Mouse (Mus musculus) neural tube, embryonic 12.5 days (tissue): ENCODE measurements around the gene Pde6d. TPM values are rescaled to one million over a fixed set of nuclear protein-coding genes. Genes with fewer than 3 reads are reported as not detected.
A peak's percentile ranks its signal among the peaks of the same experiment; 100 is the strongest.

Source experiments
- ATAC-seq: fragments of 200-750 bp; cut with Nextera tagmentation; 2 replicates; pipeline ENCODE4 v1.8.0; 2017; ENCODE audit warnings: low read depth, mild to moderate bottlenecking, moderate TSS enrichment, moderate library complexity; ENCODE audit not compliant: low FRiP score
- H3K27ac ChIP-seq: fragments of 300-500 bp; sonication (generic); 2 replicates; pipeline ENCODE4 v1.5.1; 2016
- H3K27me3 ChIP-seq: fragments of 300-500 bp; sonication (generic); replicated peaks from 2 replicates; pipeline ENCODE4 v1.6.1; 2016; ENCODE audit warnings: mild to moderate bottlenecking
- H3K36me3 ChIP-seq: fragments of 300-500 bp; sonication (generic); 2 replicates; pipeline ENCODE4 v1.6.1; 2016; ENCODE audit warnings: mild to moderate bottlenecking
- H3K4me1 ChIP-seq: fragments of 300-500 bp; sonication (generic); 2 replicates; pipeline ENCODE4 v1.6.1; 2016
- H3K4me2 ChIP-seq: fragments of 300-500 bp; sonication (generic); replicated peaks from 2 replicates; pipeline ENCODE4 v1.6.1; 2016; ENCODE audit warnings: mild to moderate bottlenecking
- H3K4me3 ChIP-seq: fragments of 300-500 bp; sonication (generic); 2 replicates; pipeline ENCODE4 v1.5.1; 2016
- H3K9ac ChIP-seq: fragments of 300-500 bp; sonication (generic); 2 replicates; pipeline ENCODE4 v1.6.1; 2016; ENCODE audit warnings: mild to moderate bottlenecking
- H3K9me3 ChIP-seq: fragments of 300-500 bp; sonication (generic); 2 replicates; pipeline ENCODE4 v1.6.1; 2016; ENCODE audit warnings: mild to moderate bottlenecking
- WGBS: fragments of 180-500 bp; shearing (Covaris S2); methylation state at CpG from one replicate; pipeline ENCODE4 v1.1.7; 2016; 5-methylcytosine and 5-hydroxymethylcytosine counted together
- polyA plus RNA-seq: library from polyadenylated mRNA; unstranded; fragments of >200 nt; fragmentation: Nextera tagmentation; extraction: Ambion mirVana; gene quantifications from 2 replicates; pipeline ENCODE4 v1.2.1, GENCODE M21; 2016

Gene Pde6d
- 98.8 and 104 TPM in 2 replicates for polyA plus RNA-seq

- under 1% methylated on average over 26 of the region's 26 CpGs for WGBS
- peak within 1 kb of the TSS; percentile 91 for H3K4me3 ChIP-seq
- peak within 1 kb of the TSS; percentile 92 for H3K4me2 ChIP-seq
- no peaks in the 10 kb centered on the region for H3K27me3 ChIP-seq
- H3K27ac ChIP-seq: no peak within 1 kb of the TSS
- peaks cover 11% of the 10 kb centered on the region for H3K4me1 ChIP-seq
- no peaks in the 10 kb centered on the region for H3K36me3 ChIP-seq
- H3K9me3 ChIP-seq: no peaks in the 10 kb centered on the region
- peak within 1 kb of the TSS; percentile 88 for H3K9ac ChIP-seq
- peak; percentile 99 for ATAC-seq
Observed at GRCm38 (mm10) chr1:86582451-86583096, at the start of gene Pde6d, which contains the start of gene Cops7b. Gene Pde6d, minus strand, starts transcription at chr1:86582629. Gene Cops7b, plus strand, starts transcription at chr1:86582904.

- peaks cover 9% of the 10 kb centered on the region for H3K4me1 ChIP-seq
- no peak overlapping the region for H3K4me3 ChIP-seq
- 78% methylated on average over 4 of the region's 4 CpGs for WGBS
- no peaks in the 10 kb centered on the region for H3K36me3 ChIP-seq
- H3K4me2 ChIP-seq: no peak overlapping the region
- H3K9ac ChIP-seq: no peak overlapping the region
- ATAC-seq: no peak
- H3K27ac ChIP-seq: no peak overlapping the region
- H3K27me3 ChIP-seq: no peaks in the 10 kb centered on the region
- no peaks in the 10 kb centered on the region for H3K9me3 ChIP-seq
Observed at GRCm38 (mm10) chr1:86630527-86630926, 48.1 kb upstream of the Pde6d start.

GRCm38 (mm10) chr1:86629936-86630335, 47.5 kb upstream of the Pde6d start:
- Histone ChIP-seq H3K36me3 (no peaks in the 10 kb centered on the region), H3K4me1 (peaks cover 9% of the 10 kb centered on the region), H3K9me3 (no peaks in the 10 kb centered on the region), H3K4me2 (no peak overlapping the region), H3K4me3 (no peak overlapping the region), H3K27ac (no peak overlapping the region), H3K9ac (no peak overlapping the region), H3K27me3 (no peaks in the 10 kb centered on the region)
- WGBS: 68% methylated on average over 4 of the region's 4 CpGs
- no peak for ATAC-seq

GRCm38 (mm10) chr1:86628270-86628669, 45.8 kb upstream of the Pde6d start:
- Histone ChIP-seq H3K4me3 (no peak overlapping the region), H3K4me1 (peaks cover 7% of the 10 kb centered on the region), H3K27ac (no peak overlapping the region), H3K9me3 (no peaks in the 10 kb centered on the region), H3K36me3 (no peaks in the 10 kb centered on the region), H3K4me2 (no peak overlapping the region), H3K9ac (no peak overlapping the region), H3K27me3 (no peaks in the 10 kb centered on the region)
- no peak for ATAC-seq
- 80% methylated on average over 3 of the region's 3 CpGs for WGBS

DNA sequence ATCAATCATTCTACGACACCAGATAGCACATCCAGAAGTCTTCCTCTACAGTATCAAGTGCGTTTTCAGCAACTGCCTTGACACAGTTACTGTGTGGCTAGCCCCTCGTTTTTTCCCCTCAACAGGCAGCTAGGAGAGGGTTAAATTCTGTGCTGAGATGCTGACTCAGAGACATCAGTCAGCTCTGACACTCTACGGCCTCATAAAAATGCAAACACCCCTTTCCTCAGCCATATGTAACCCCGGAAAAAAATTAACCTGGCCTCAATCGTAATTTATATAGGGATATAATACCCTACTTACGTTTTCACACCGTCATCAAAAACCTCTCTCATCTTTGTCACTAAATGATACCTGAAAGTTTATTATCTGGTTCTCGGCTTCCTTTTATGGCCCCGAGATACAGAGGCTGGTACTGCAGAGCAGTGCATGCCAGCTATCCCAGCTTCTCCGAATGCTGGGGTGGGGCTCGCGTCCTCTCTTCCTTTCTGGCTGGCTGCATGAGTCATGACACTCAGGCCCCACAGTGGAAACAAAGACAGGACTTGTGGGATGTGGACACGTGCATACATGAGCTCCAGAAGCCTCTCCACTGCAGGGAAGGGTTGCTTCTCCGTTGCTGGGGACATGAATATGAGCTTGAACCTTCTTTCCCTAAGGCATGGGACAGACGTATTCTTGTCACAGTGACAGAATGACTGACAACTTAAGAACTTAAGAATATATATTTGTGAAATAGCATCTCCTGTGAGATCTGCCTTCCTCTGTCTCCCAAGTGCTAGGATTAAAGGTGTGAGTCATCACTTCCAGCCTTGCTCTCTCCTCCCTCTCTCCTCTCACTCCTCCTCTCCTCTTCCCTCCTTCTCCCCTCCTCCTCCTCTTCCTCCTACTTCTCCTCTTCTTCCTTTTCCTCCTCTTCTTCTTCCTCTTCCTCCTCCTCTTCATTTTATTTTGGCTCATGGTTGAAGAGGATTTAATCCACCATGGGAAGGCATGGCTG, 40.9 kb upstream of the Pde6d start:
- Histone ChIP-seq H3K9me3 (no peaks in the 10 kb centered on the region), H3K4me3 (no peak overlapping the region), H3K4me1 (no peaks in the 10 kb centered on the region), H3K36me3 (no peaks in the 10 kb centered on the region), H3K27ac (no peak overlapping the region), H3K27me3 (no peaks in the 10 kb centered on the region), H3K4me2 (0 out of 2 replicates have a peak overlapping the region, but pooled peaks have one; percentile 6), H3K9ac (no peak overlapping the region)
- WGBS: 39% methylated on average over 16 of the region's 16 CpGs
- ATAC-seq: 0 out of 2 replicates have a peak, but pooled peaks have one; percentile 48

DNA sequence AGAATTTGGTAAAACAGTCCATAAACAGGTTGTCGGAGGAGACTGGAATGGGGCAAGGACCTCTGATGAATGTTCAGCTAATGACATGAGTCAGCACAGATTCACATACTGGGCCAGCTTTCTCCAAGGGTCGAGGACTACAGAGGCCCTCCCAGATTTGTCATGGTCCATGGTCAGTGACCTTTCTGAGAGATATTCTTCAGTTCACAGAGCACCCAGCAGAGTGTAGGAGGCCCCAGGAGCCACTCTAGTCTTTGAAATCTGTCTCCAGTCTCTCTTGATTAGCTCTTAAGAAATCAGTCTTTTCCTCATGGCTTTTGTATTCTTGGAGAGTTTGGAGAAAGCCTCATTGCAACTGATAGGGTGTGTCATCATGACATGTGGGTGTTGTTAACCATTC, 39.9 kb upstream of the Pde6d start:
- WGBS: 69% methylated on average over 2 of the region's 2 CpGs
- H3K4me2 ChIP-seq: no peak overlapping the region
- no peak overlapping the region for H3K27ac ChIP-seq
- no peaks in the 10 kb centered on the region for H3K27me3 ChIP-seq
- H3K9ac ChIP-seq: no peak overlapping the region
- H3K9me3 ChIP-seq: no peaks in the 10 kb centered on the region
- no peak overlapping the region for H3K4me3 ChIP-seq
- H3K36me3 ChIP-seq: no peaks in the 10 kb centered on the region
- no peak for ATAC-seq
- no peaks in the 10 kb centered on the region for H3K4me1 ChIP-seq

DNA sequence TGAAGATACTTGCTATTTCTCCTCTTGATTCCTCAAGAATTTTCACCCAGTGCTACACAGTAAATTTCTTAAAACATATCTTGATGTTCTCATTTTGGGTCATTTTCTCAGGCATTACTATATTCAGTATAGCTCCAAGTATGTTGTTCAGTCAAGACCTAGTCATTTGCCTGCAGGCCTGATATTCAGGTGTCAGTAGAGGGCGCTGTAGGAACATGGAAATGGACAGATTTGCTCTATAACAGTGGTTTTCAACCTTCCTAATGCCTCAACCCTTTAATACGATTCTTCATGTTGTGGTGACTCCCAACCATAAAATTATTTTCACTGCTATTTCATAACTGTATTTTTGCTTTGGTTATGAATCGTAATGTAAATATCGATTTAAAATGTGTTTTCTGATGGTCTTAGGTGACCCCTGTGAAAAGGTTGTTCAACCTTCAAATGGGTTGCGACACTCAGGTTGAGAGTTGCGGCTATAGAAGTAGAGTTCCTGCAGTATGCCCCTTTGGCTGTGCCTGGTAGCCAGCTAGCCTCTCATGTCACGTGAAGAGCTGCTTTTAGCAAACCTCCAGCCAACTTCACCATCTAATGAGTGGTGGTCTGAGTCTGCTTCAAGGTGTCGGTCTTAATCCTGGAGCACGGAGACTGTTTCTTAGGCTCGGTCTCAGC, 36.2 kb upstream of the Pde6d start:
- H3K27me3 ChIP-seq: no peaks in the 10 kb centered on the region
- WGBS: 63% methylated on average over 10 of the region's 10 CpGs
- no peak overlapping the region for H3K27ac ChIP-seq
- H3K36me3 ChIP-seq: no peaks in the 10 kb centered on the region
- H3K4me3 ChIP-seq: no peak overlapping the region
- H3K9ac ChIP-seq: no peak overlapping the region
- no peaks in the 10 kb centered on the region for H3K9me3 ChIP-seq
- H3K4me2 ChIP-seq: no peak overlapping the region
- peak; percentile 63; the same call in 1 of the 2 replicates for ATAC-seq
- no peaks in the 10 kb centered on the region for H3K4me1 ChIP-seq

GRCm38 (mm10) chr1:86614269-86614668, 31.8 kb upstream of the Pde6d start:
- Histone ChIP-seq H3K4me2 (no peak overlapping the region), H3K4me1 (no peaks in the 10 kb centered on the region), H3K36me3 (peaks cover 4% of the 10 kb centered on the region), H3K9ac (no peak overlapping the region), H3K4me3 (no peak overlapping the region), H3K9me3 (no peaks in the 10 kb centered on the region), H3K27me3 (no peaks in the 10 kb centered on the region), H3K27ac (no peak overlapping the region)
- no peak for ATAC-seq

- Histone ChIP-seq H3K27me3 (no peaks in the 10 kb centered on the region), H3K4me3 (no peak overlapping the region), H3K4me1 (no peaks in the 10 kb centered on the region), H3K4me2 (no peak overlapping the region), H3K27ac (no peak overlapping the region), H3K9ac (no peak overlapping the region), H3K9me3 (no peaks in the 10 kb centered on the region), H3K36me3 (peaks cover 12% of the 10 kb centered on the region)
- 76% methylated on average over 1 of the region's 1 CpGs for WGBS
- ATAC-seq: no peak
Observed at GRCm38 (mm10) chr1:86612081-86612480, 29.7 kb upstream of the Pde6d start.

- no peaks in the 10 kb centered on the region for H3K27me3 ChIP-seq
- peaks cover 13% of the 10 kb centered on the region for H3K36me3 ChIP-seq
- no peak overlapping the region for H3K4me2 ChIP-seq
- H3K9me3 ChIP-seq: no peaks in the 10 kb centered on the region
- no peak overlapping the region for H3K27ac ChIP-seq
- H3K9ac ChIP-seq: no peak overlapping the region
- H3K4me3 ChIP-seq: no peak overlapping the region
- ATAC-seq: no peak
- no peaks in the 10 kb centered on the region for H3K4me1 ChIP-seq
- 91% methylated on average over 1 of the region's 1 CpGs for WGBS
Observed at GRCm38 (mm10) chr1:86610954-86611353, 28.5 kb upstream of the Pde6d start.

DNA sequence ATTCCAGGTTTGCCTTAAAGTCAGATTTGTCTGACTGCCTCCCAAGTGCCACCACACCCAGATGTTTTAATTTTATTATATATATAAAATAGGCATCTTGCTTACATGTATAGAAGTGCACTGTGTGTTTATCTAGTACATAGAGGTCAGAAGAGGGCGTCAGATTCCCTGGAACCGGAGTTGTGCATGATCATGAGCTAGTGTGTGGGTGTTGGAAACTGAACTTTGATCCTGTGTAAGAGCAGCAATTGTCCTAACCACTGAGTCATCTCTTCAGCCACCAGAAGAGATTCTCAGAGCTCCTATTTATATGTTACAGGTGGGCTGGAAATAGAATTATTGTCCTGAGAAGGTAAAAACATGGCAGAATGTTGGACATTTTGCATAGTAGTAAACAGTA, 17.7 kb upstream of the Pde6d start:
- ATAC-seq: no peak
- Histone ChIP-seq H3K4me2 (no peak overlapping the region), H3K27me3 (no peaks in the 10 kb centered on the region), H3K4me1 (no peaks in the 10 kb centered on the region), H3K9ac (no peak overlapping the region), H3K9me3 (no peaks in the 10 kb centered on the region), H3K27ac (no peak overlapping the region), H3K4me3 (no peak overlapping the region), H3K36me3 (peaks cover 83% of the 10 kb centered on the region)
- WGBS: 94% methylated on average over 2 of the region's 2 CpGs

DNA sequence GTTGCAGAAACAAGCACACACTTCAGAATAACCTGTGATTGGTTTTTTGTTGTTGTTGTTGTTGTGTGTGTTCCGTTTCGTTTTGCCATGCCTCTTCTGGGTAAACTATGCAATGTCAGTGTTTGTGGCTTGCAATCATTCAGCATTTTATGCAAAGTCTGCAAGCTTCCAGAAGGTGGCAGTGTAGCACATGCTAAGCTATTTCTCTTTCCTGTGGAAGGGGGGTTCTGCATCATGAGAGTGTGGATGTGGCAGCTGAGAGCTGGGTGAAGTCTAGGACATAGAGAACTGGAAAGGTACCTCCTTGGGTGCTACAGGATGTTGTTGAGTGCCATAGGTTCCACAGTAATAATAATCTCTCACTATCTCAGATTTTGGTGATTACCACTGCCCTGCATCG, 16.1 kb upstream of the Pde6d start:
- peaks cover 74% of the 10 kb centered on the region for H3K36me3 ChIP-seq
- no peaks in the 10 kb centered on the region for H3K4me1 ChIP-seq
- no peak overlapping the region for H3K4me2 ChIP-seq
- H3K27ac ChIP-seq: no peak overlapping the region
- ATAC-seq: no peak
- no peak overlapping the region for H3K9ac ChIP-seq
- H3K27me3 ChIP-seq: no peaks in the 10 kb centered on the region
- WGBS: 78% methylated on average over 3 of the region's 3 CpGs
- no peaks in the 10 kb centered on the region for H3K9me3 ChIP-seq
- H3K4me3 ChIP-seq: no peak overlapping the region
